Comparison of ENCODE assay signal across 14 mouse cellular contexts in genomic region chr2:110204169-110204568, GRCm38 (mm10).
"Had no signal": no experiment of that assay in that cellular context is flagged by ENCODE, and none has a peak within 500 bp of the region (broad histone marks: within the 10 kb centered on the region; RNA-seq: fewer than 3 reads in every experiment).

No protein-coding gene starts in this region.

- ATAC-seq: liver, postnatal 0 days; lung, postnatal 0 days had no signal

- H3K27me3 ChIP-seq: limb, embryonic 12.5 days; limb, embryonic 15.5 days; midbrain, embryonic 12.5 days; midbrain, embryonic 15.5 days had no signal

- H3K27ac ChIP-seq: liver, embryonic 14.5 days; macrophage; midbrain, embryonic 12.5 days; midbrain, embryonic 15.5 days had no signal

- H3K4me1 ChIP-seq: midbrain, embryonic 12.5 days had no signal

- H3K4me3 ChIP-seq: layer of hippocampus, adult 2 months; limb, embryonic 12.5 days; limb, embryonic 15.5 days; midbrain, embryonic 12.5 days; midbrain, embryonic 15.5 days had no signal

- H3K4me2 ChIP-seq: limb, embryonic 15.5 days had no signal

- DNase-seq: kidney, postnatal 10 days; layer of hippocampus, adult 9-11 months; liver, postnatal 0 days; lung, embryonic 14.5 days; thymus, adult 18-20 months; thymus, postnatal 36 days had no signal

- H3K9ac ChIP-seq: limb, embryonic 12.5 days; limb, embryonic 15.5 days; liver, embryonic 14.5 days; liver, postnatal 0 days; lung, embryonic 14.5 days; midbrain, embryonic 12.5 days had no signal

- H3K9me3 ChIP-seq: limb, embryonic 12.5 days; limb, embryonic 15.5 days; midbrain, embryonic 12.5 days; midbrain, embryonic 15.5 days had no signal

- H3K36me3 ChIP-seq: limb, embryonic 12.5 days; limb, embryonic 15.5 days; midbrain, embryonic 12.5 days; midbrain, embryonic 15.5 days had no signal
